Mouse (Mus musculus): ENCODE measurements at regions not wholly inside any gene's neighbourhood (a gene's known extent, or its start where the extent isn't known, plus 50 kb on each side); places are given as distances from the start of the nearest gene placed in this dataset.

DNA sequence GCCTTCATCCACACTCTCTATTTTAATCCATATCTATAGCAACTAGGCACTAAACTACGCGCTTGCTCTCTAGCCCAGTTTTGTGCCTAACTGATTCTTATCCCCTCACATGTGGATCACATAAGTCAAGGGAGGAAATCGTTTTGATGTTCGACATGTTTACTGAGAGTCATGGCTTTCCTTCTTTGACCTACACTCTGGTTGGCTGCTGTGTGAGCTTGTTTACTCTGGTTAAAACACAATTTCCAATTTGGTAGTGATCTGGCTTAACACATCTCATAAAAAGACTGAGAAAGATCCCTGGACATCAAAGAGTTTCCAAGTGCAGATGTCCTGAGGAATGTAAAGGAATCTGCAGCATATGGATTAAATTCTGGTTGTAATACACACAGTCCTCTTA is 376.6 kb downstream of the Tmem38b start:
- DNase-seq (ENCODE audit: low spot score), result no peak
- H3K4me1 ChIP-seq (replicated peaks; ENCODE audit: control insufficient read depth, insufficient read depth, low read length), result no peaks in the 10 kb centered on the region
- 89% methylated on average over 4 of the region's 4 CpGs for WGBS
- H3K4me2 ChIP-seq (replicated peaks), result no peak overlapping the region
- no peak overlapping the region for H3K4me3 ChIP-seq (replicated peaks; ENCODE audit: low read length)
- no peaks in the 10 kb centered on the region for H3K27me3 ChIP-seq (ENCODE audit: control insufficient read depth, insufficient read depth, low read length)
- no peaks in the 10 kb centered on the region for H3K9me3 ChIP-seq (ENCODE audit: control insufficient read depth, low read length)
- ATAC-seq (ENCODE audit: low FRiP score), result no peak
- no peaks in the 10 kb centered on the region for H3K36me3 ChIP-seq (replicated peaks; ENCODE audit: control insufficient read depth, insufficient read depth)
- H3K9ac ChIP-seq, result no peak overlapping the region
- no peak overlapping the region for H3K27ac ChIP-seq

DNA sequence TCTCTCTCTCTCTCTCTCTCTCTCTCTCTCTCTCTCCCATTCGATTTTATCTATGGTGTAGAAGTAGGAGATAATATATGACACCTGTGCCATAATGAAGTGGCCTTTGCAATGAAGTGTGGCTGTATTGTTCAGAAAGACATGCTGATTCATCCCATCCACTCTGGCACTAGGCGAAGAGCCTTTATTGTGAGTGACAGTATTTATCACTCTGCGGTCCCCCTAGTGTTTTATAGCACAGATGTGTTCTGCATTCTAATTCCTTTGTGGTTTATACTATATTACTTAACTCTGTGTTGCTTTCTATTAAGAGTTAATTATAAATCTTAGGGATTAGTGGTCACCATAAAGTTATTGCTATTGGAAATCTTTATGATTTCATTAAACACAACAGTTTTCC is 398.7 kb downstream of the Tmem38b start:
- Histone ChIP-seq H3K27me3 (ENCODE audit: control insufficient read depth, insufficient read depth, low read length) (no peaks in the 10 kb centered on the region), H3K9ac (no peak overlapping the region), H3K4me2 (replicated peaks) (no peak overlapping the region), H3K27ac (no peak overlapping the region), H3K4me1 (replicated peaks; ENCODE audit: control insufficient read depth, insufficient read depth, low read length) (no peaks in the 10 kb centered on the region), H3K9me3 (ENCODE audit: control insufficient read depth, low read length) (no peaks in the 10 kb centered on the region), H3K4me3 (replicated peaks; ENCODE audit: low read length) (no peak overlapping the region), H3K36me3 (replicated peaks; ENCODE audit: control insufficient read depth, insufficient read depth) (no peaks in the 10 kb centered on the region)
- ATAC-seq (ENCODE audit: low FRiP score), result no peak
- WGBS, result 68% methylated on average over 3 of the region's 3 CpGs
- DNase-seq (ENCODE audit: low spot score), result no peak
